Mouse (Mus musculus) liver, embryonic 14.5 days (tissue): Measurements from ENCODE around the gene Gm14085.

Source experiments
- CTCF ChIP-seq: IDR thresholded peaks from 2 replicates; pipeline ENCODE4 v1.5.1; 2016; ENCODE audit warnings: antibody characterized with exemption, low read depth, control low read depth
- EP300 ChIP-seq: IDR thresholded peaks from 2 replicates; pipeline ENCODE4 v1.6.1; 2016; ENCODE audit warnings: antibody characterized with exemption, low read depth

DNA sequence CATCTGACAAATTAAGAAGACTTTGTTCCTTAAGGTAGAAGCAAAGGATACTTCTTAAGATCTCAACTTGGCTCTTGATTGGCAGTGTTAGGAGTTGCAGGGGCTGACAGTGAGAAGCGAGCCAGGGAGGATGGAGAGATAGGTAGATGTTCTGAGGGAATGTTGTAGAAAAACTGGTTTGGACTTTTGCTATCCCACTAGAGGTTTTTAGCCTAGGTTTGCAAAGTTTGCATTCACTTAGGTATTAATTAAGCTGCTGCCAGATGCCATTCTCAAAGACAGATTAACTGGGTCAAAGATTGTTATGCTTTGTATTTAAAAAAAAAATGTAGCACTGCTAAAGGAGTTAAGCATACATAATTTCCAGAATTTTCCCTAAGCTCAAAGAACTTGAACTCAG lies 92.6 kb downstream of the Gm14085 start:
- TF ChIP-seq EP300 (no peak), CTCF (no peak)
